In the genomic region with DNA sequence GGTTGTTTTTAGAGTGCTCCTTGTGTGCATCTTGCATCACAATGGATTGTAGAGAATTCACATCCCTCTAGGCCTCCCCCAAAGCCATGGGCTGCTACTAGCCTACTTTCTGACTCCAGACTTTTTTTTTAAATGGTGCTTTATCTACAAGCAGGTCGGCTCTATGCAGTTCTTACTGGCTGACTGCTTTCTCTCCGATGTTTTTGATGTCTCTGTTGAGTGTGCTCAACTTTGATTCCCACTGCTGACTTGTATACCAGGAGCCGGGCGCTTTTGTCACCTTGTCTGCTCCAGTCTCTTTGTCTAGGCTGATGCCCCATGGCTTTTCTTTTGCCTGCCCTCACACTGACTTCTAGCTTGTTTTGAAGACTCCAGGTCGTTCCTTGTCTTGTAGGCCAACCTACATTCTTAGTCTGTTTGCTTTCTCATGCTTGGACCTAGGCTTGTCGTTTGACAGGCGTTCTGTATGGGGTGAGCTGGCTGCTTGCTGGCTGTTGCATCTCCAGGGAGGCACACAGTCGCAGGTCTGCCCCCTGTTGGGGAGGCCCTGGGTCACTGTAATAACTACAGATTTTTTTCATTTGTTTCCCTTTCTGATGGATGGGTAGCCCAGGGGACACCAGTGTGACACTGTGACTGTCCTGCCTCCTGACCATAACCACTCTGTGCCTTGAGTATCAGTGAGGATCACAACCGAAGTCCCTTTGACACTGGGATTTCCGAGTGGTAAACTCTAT, we compare ENCODE assay signal across 15 mouse cellular contexts. TPM values are rescaled to one million over a fixed set of nuclear protein-coding genes. Genes with fewer than 3 reads are reported as not detected.
DNase-seq lines count a peak whose midpoint lies in the region; ATAC-seq and TF ChIP-seq lines count a peak whose summit lies in the region.
"Had no signal": no experiment of that assay in that cellular context is flagged by ENCODE, and none has a peak within 500 bp of the region (broad histone marks: within the 10 kb centered on the region; RNA-seq: fewer than 3 reads in every experiment).

No protein-coding gene starts in this region.

- no peak overlapping the region for H3K9ac ChIP-seq in kidney, embryonic 16.5 days (replicated peaks; ENCODE audit: low read length)
- no peak overlapping the region for H3K9ac ChIP-seq in midbrain, embryonic 11.5 days (ENCODE audit: low read length)
- no peak overlapping the region for H3K9ac ChIP-seq in midbrain, embryonic 14.5 days (replicated peaks; ENCODE audit: low read length)
- no peak overlapping the region for H3K9ac ChIP-seq in stomach, postnatal 0 days (ENCODE audit: low read length)
- H3K9ac ChIP-seq: heart, embryonic 12.5 days; liver, embryonic 13.5 days; neural tube, embryonic 13.5 days had no signal

- no peaks in the 10 kb centered on the region for H3K27me3 ChIP-seq in kidney, embryonic 16.5 days (ENCODE audit: insufficient read depth, low read length)
- H3K27me3 ChIP-seq in midbrain, embryonic 11.5 days (ENCODE audit: control insufficient read depth, insufficient read depth, low read length): no peaks in the 10 kb centered on the region
- H3K27me3 ChIP-seq in midbrain, embryonic 14.5 days (ENCODE audit: control insufficient read depth, insufficient read depth, low read length): no peaks in the 10 kb centered on the region
- H3K27me3 ChIP-seq in stomach, postnatal 0 days (ENCODE audit: control insufficient read depth, insufficient read depth, low read length): no peaks in the 10 kb centered on the region
- H3K27me3 ChIP-seq in embryonic facial prominence, embryonic 10.5 days (replicated peaks; ENCODE audit: low read depth, poor library complexity, severe bottlenecking): no peaks in the 10 kb centered on the region
- H3K27me3 ChIP-seq: heart, embryonic 12.5 days; liver, embryonic 13.5 days; neural tube, embryonic 13.5 days had no signal

- H3K4me1 ChIP-seq in kidney, embryonic 16.5 days (ENCODE audit: insufficient read depth, low read length): no peaks in the 10 kb centered on the region
- peaks cover 6% of the 10 kb centered on the region for H3K4me1 ChIP-seq in midbrain, embryonic 11.5 days (ENCODE audit: control insufficient read depth, insufficient read depth, low read length)
- peaks cover 12% of the 10 kb centered on the region for H3K4me1 ChIP-seq in midbrain, embryonic 14.5 days (ENCODE audit: control insufficient read depth, insufficient read depth, low read length)
- H3K4me1 ChIP-seq in stomach, postnatal 0 days (replicated peaks; ENCODE audit: control insufficient read depth, insufficient read depth): no peaks in the 10 kb centered on the region
- peaks cover 20% of the 10 kb centered on the region for H3K4me1 ChIP-seq in embryonic facial prominence, embryonic 10.5 days
- H3K4me1 ChIP-seq: liver, embryonic 13.5 days had no signal

- DNase-seq in cerebellum, adult 11-12 months: peak; percentile 38
- no peak for DNase-seq in cerebellum, postnatal 10 days
- DNase-seq in kidney, postnatal 10 days: peak; percentile 35
- DNase-seq in midbrain, embryonic 11.5 days (ENCODE audit: low spot score, missing footprints): peak; percentile 2
- DNase-seq in midbrain, embryonic 14.5 days: no peak
- DNase-seq in stomach, postnatal 0 days (ENCODE audit: low spot score): no peak
- no peak for DNase-seq in embryonic facial prominence, embryonic 10.5 days (ENCODE audit: low spot score)
- DNase-seq: gastrocnemius, postnatal 36 days; liver, embryonic 13.5 days; retina, postnatal 1 day had no signal

- H3K9me3 ChIP-seq in kidney, embryonic 16.5 days (ENCODE audit: low read length): no peaks in the 10 kb centered on the region
- H3K9me3 ChIP-seq in midbrain, embryonic 11.5 days (ENCODE audit: control insufficient read depth, low read length): no peaks in the 10 kb centered on the region
- no peaks in the 10 kb centered on the region for H3K9me3 ChIP-seq in midbrain, embryonic 14.5 days (ENCODE audit: control insufficient read depth, low read length)
- H3K9me3 ChIP-seq in stomach, postnatal 0 days (ENCODE audit: control insufficient read depth, low read length): no peaks in the 10 kb centered on the region
- H3K9me3 ChIP-seq in embryonic facial prominence, embryonic 10.5 days: no peaks in the 10 kb centered on the region
- H3K9me3 ChIP-seq: heart, embryonic 12.5 days; liver, embryonic 13.5 days; neural tube, embryonic 13.5 days had no signal

- H3K4me2 ChIP-seq in kidney, embryonic 16.5 days (replicated peaks; ENCODE audit: low read depth, low read length): no peak overlapping the region
- H3K4me2 ChIP-seq in midbrain, embryonic 11.5 days: no peak overlapping the region
- H3K4me2 ChIP-seq in midbrain, embryonic 14.5 days (ENCODE audit: low read length): no peak overlapping the region
- no peak overlapping the region for H3K4me2 ChIP-seq in stomach, postnatal 0 days (replicated peaks; ENCODE audit: low read depth)
- H3K4me2 ChIP-seq: heart, embryonic 12.5 days; liver, embryonic 13.5 days; neural tube, embryonic 13.5 days had no signal

- 59% methylated on average over 10 of the region's 10 CpGs for WGBS in kidney, embryonic 16.5 days
- 51% methylated on average over 10 of the region's 10 CpGs for WGBS in midbrain, embryonic 11.5 days
- WGBS in midbrain, embryonic 14.5 days: 42% methylated on average over 10 of the region's 10 CpGs
- 57% methylated on average over 10 of the region's 10 CpGs for WGBS in stomach, postnatal 0 days
- 54% methylated on average over 10 of the region's 10 CpGs for WGBS in embryonic facial prominence, embryonic 10.5 days

- no peaks in the 10 kb centered on the region for H3K36me3 ChIP-seq in kidney, embryonic 16.5 days (ENCODE audit: insufficient read depth, low read length)
- no peaks in the 10 kb centered on the region for H3K36me3 ChIP-seq in midbrain, embryonic 11.5 days (ENCODE audit: control insufficient read depth, insufficient read depth, low read length)
- H3K36me3 ChIP-seq in midbrain, embryonic 14.5 days (ENCODE audit: control insufficient read depth, insufficient read depth, low read length): no peaks in the 10 kb centered on the region
- no peaks in the 10 kb centered on the region for H3K36me3 ChIP-seq in stomach, postnatal 0 days (ENCODE audit: control insufficient read depth, insufficient read depth, low read length)
- H3K36me3 ChIP-seq in embryonic facial prominence, embryonic 10.5 days (replicated peaks): no peaks in the 10 kb centered on the region
- H3K36me3 ChIP-seq: heart, embryonic 12.5 days; liver, embryonic 13.5 days; neural tube, embryonic 13.5 days had no signal

- no peak overlapping the region for H3K4me3 ChIP-seq in kidney, embryonic 16.5 days (ENCODE audit: low read length)
- no peak overlapping the region for H3K4me3 ChIP-seq in midbrain, embryonic 11.5 days (ENCODE audit: low read depth, low read length)
- H3K4me3 ChIP-seq in midbrain, embryonic 14.5 days (replicated peaks; ENCODE audit: low read depth, low read length): no peak overlapping the region
- no peak overlapping the region for H3K4me3 ChIP-seq in stomach, postnatal 0 days (ENCODE audit: low read depth, low read length)
- H3K4me3 ChIP-seq in embryonic facial prominence, embryonic 10.5 days: no peak overlapping the region
- H3K4me3 ChIP-seq: heart, embryonic 12.5 days; liver, embryonic 13.5 days; neural tube, embryonic 13.5 days had no signal

- ATAC-seq in kidney, embryonic 16.5 days (ENCODE audit: low FRiP score, low TSS enrichment): no peak
- ATAC-seq in midbrain, embryonic 11.5 days (ENCODE audit: low FRiP score): no peak
- ATAC-seq in midbrain, embryonic 14.5 days (ENCODE audit: low FRiP score, low TSS enrichment): no peak
- no peak for ATAC-seq in stomach, postnatal 0 days (ENCODE audit: low FRiP score, low TSS enrichment)
- ATAC-seq: forebrain, embryonic 16.5 days had no signal

- H3K27ac ChIP-seq in kidney, embryonic 16.5 days (ENCODE audit: low read length): no peak overlapping the region
- H3K27ac ChIP-seq in midbrain, embryonic 11.5 days (ENCODE audit: low read depth, low read length): no peak overlapping the region
- no peak overlapping the region for H3K27ac ChIP-seq in midbrain, embryonic 14.5 days (replicated peaks; ENCODE audit: low read depth, low read length)
- no peak overlapping the region for H3K27ac ChIP-seq in stomach, postnatal 0 days (replicated peaks)
- H3K27ac ChIP-seq in embryonic facial prominence, embryonic 10.5 days (replicated peaks): no peak overlapping the region
- H3K27ac ChIP-seq: liver, embryonic 13.5 days; neural tube, embryonic 13.5 days had no signal

- no peak for TF ChIP-seq EP300 in stomach, postnatal 0 days (optimal IDR thresholded peaks at IDR 0.05)

- TF ChIP-seq CTCF in stomach, postnatal 0 days (IDR thresholded peaks at IDR 0.05; ENCODE audit: low read depth): peak; percentile 46

RNA-seq across cellular contexts. Expression of a gene that starts 45.0 kb away (rescaled TPM):
- not detected in 2 replicates for polyA plus RNA-seq in kidney, embryonic 16.5 days (2015; fragmentation: Nextera tagmentation; extraction: Ambion mirVana)
- polyA plus RNA-seq in midbrain, embryonic 11.5 days (2014; fragmentation: Nextera tagmentation; extraction: Ambion mirVana): not detected in 2 replicates
- polyA plus RNA-seq in midbrain, embryonic 14.5 days (2014; fragmentation: Nextera tagmentation; extraction: Ambion mirVana): not detected in 2 replicates
- polyA plus RNA-seq in stomach, postnatal 0 days (2015; fragmentation: Nextera tagmentation; extraction: Ambion mirVana): not detected in 2 replicates
- not detected in 2 replicates for polyA plus RNA-seq in embryonic facial prominence, embryonic 10.5 days (2016; fragmentation: Nextera tagmentation; extraction: Ambion mirVana)
- polyA plus RNA-seq: forebrain, embryonic 16.5 days; heart, embryonic 12.5 days; intestine, embryonic 14.5 days; liver, embryonic 13.5 days; neural tube, embryonic 13.5 days had no signal

Comparison
In these comparisons a context has a peak if more than half of its experiments do, and no peak if none do; other contexts are left out.
1. DNase-seq: peak in cerebellum, adult 11-12 months (single experiment), kidney, postnatal 10 days (single experiment) and midbrain, embryonic 11.5 days (single experiment); none in cerebellum, postnatal 10 days (0 of 2), midbrain, embryonic 14.5 days (single experiment), stomach, postnatal 0 days (single experiment) and embryonic facial prominence, embryonic 10.5 days (single experiment).